ENCODE assay signal across 8 mouse cellular contexts in genomic region chr5:142907803-142908559, GRCm38 (mm10). TPM values are rescaled to one million over a fixed set of nuclear protein-coding genes. Genes with fewer than 3 reads are reported as not detected.
DNase-seq lines count a peak whose midpoint lies in the region; ATAC-seq and TF ChIP-seq lines count a peak whose summit lies in the region.

No protein-coding gene starts in this region.

- peak overlapping the region; percentile 87 for H3K4me2 ChIP-seq in intestine, embryonic 16.5 days (ENCODE audit: low read depth, low read length)
- H3K4me2 ChIP-seq in liver, postnatal 0 days (ENCODE audit: low read depth, low read length): peak overlapping the region; percentile 76

- peak overlapping the region; percentile 88 for H3K9ac ChIP-seq in intestine, embryonic 16.5 days (ENCODE audit: low read depth, low read length)
- peak overlapping the region; percentile 100 for H3K9ac ChIP-seq in liver, postnatal 0 days (replicated peaks)

- H3K27ac ChIP-seq in intestine, embryonic 16.5 days (ENCODE audit: low read length): peak overlapping the region; percentile 100
- H3K27ac ChIP-seq in liver, postnatal 0 days (ENCODE audit: low read depth): peak overlapping the region; percentile 99
- H3K27ac ChIP-seq in spleen, adult 2 months (ENCODE audit: insufficient read depth, low read length): peak overlapping the region; percentile 100

- peak; percentile 45 for DNase-seq in retina, postnatal 1 day
- DNase-seq in retina, embryonic 14.5 days (ENCODE audit: low spot score): no peak
- peak; percentile 75 for DNase-seq in cerebellum, adult 9-10 months
- DNase-seq in gastrocnemius, postnatal 36 days: peak; percentile 66 to 69
- DNase-seq in liver, postnatal 0 days: peak; percentile 71
- DNase-seq in spleen, adult 2 months (ENCODE audit: low read depth in 1 of 2, low spot score in 2 of 2): peak in 1 of 2 experiments; percentile 48
- no peak for DNase-seq in right cerebral cortex, postnatal 36 days (ENCODE audit: low spot score in 2 of 2)

- 58% methylated on average over 5 of the region's 5 CpGs for WGBS in intestine, embryonic 16.5 days
- WGBS in liver, postnatal 0 days (ENCODE audit: insufficient replicate concordance): 52% methylated on average over 5 of the region's 5 CpGs
- WGBS in spleen, adult 2 months: 28% methylated on average over 5 of the region's 5 CpGs

- intact Hi-C loops in gastrocnemius, postnatal 36 days (cut with DNase I): no loop called here

- no peaks in the 10 kb centered on the region for H3K27me3 ChIP-seq in intestine, embryonic 16.5 days (replicated peaks; ENCODE audit: control insufficient read depth, insufficient read depth, low read length)
- no peaks in the 10 kb centered on the region for H3K27me3 ChIP-seq in liver, postnatal 0 days (ENCODE audit: insufficient read depth, low read length)
- H3K27me3 ChIP-seq in spleen, adult 2 months (ENCODE audit: control insufficient read depth, insufficient read depth, low read length): no peaks in the 10 kb centered on the region

- TF ChIP-seq CTCF in liver, postnatal 0 days (IDR thresholded peaks at IDR 0.05; ENCODE audit: low read depth): no peak
- TF ChIP-seq CTCF in spleen, adult 2 months (IDR thresholded peaks at IDR 0.05; ENCODE audit: extremely low read depth, insufficient read depth, insufficient read length, insufficient replicate concordance): no peak

- TF ChIP-seq EP300 in liver, postnatal 0 days (IDR thresholded peaks at IDR 0.05; ENCODE audit: low read depth): peak; percentile 26; the same call in 1 of the 2 replicates

- no peaks in the 10 kb centered on the region for H3K9me3 ChIP-seq in intestine, embryonic 16.5 days (ENCODE audit: control insufficient read depth, low read length)
- no peaks in the 10 kb centered on the region for H3K9me3 ChIP-seq in liver, postnatal 0 days (ENCODE audit: low read length)

- H3K4me1 ChIP-seq in intestine, embryonic 16.5 days (ENCODE audit: control insufficient read depth, insufficient read depth, low read length): peaks cover 55% of the 10 kb centered on the region
- H3K4me1 ChIP-seq in liver, postnatal 0 days (ENCODE audit: insufficient read depth): peaks cover 56% of the 10 kb centered on the region
- peaks cover 37% of the 10 kb centered on the region for H3K4me1 ChIP-seq in spleen, adult 2 months (ENCODE audit: control insufficient read depth, insufficient read depth, insufficient read length)

- H3K36me3 ChIP-seq in intestine, embryonic 16.5 days (ENCODE audit: control insufficient read depth, insufficient read depth, low read length): peaks cover 13% of the 10 kb centered on the region
- peaks cover 23% of the 10 kb centered on the region for H3K36me3 ChIP-seq in liver, postnatal 0 days (replicated peaks; ENCODE audit: insufficient read depth, low read length)
- peaks cover 31% of the 10 kb centered on the region for H3K36me3 ChIP-seq in spleen, adult 2 months (ENCODE audit: control insufficient read depth, insufficient read depth, low read length)

- peak overlapping the region; percentile 83 for H3K4me3 ChIP-seq in intestine, embryonic 16.5 days (ENCODE audit: low read length)
- peak overlapping the region; percentile 98 for H3K4me3 ChIP-seq in liver, postnatal 0 days (ENCODE audit: low read depth, low read length)
- peak overlapping the region; percentile 91 for H3K4me3 ChIP-seq in spleen, adult 2 months (ENCODE audit: extremely low read depth, insufficient read depth, insufficient read length)

- ATAC-seq in intestine, embryonic 16.5 days: no peak
- no peak for ATAC-seq in liver, postnatal 0 days

- peak; percentile 41 for TF ChIP-seq POLR2A in spleen, adult 2 months (IDR thresholded peaks at IDR 0.05; ENCODE audit: low read depth, low read length)

RNA-seq across cellular contexts. Expression of gene Actb, which starts 1.4 kb away (rescaled TPM):
- total RNA-seq in gastrocnemius, postnatal 36 days (2021): 100 to 1,000 TPM; 427 to 440 TPM
- 14,111 and 16,287 TPM in 2 replicates for polyA plus RNA-seq in intestine, embryonic 16.5 days (2015; fragmentation: Nextera tagmentation; extraction: Ambion mirVana)
- 6,710 and 7,738 TPM in 2 replicates for polyA plus RNA-seq in liver, postnatal 0 days (2015; fragmentation: Nextera tagmentation; extraction: Ambion mirVana)
- 6,692 and 9,830 TPM in 2 replicates for polyA plus RNA-seq in spleen, adult 2 months (2012; rRNA removed)

RNA-seq across cellular contexts. Expression of gene Fbxl18, which starts 12.8 kb away (rescaled TPM):
- total RNA-seq in gastrocnemius, postnatal 36 days (2021): 1 to 10 TPM; 5.7 to 6.0 TPM
- 7.7 and 10.3 TPM in 2 replicates for polyA plus RNA-seq in intestine, embryonic 16.5 days (2015; fragmentation: Nextera tagmentation; extraction: Ambion mirVana)
- 1.8 and 3.2 TPM in 2 replicates for polyA plus RNA-seq in liver, postnatal 0 days (2015; fragmentation: Nextera tagmentation; extraction: Ambion mirVana)
- 15.8 and 22.1 TPM in 2 replicates for polyA plus RNA-seq in spleen, adult 2 months (2012; rRNA removed)

RNA-seq across cellular contexts. Expression of gene Fscn1, which starts 52.2 kb away (rescaled TPM):
- 10 to 100 TPM in 1 of 2 experiments, 1 to 10 TPM in 1; 9.8 to 12.0 TPM for total RNA-seq in gastrocnemius, postnatal 36 days (2021)
- 120 and 129 TPM in 2 replicates for polyA plus RNA-seq in intestine, embryonic 16.5 days (2015; fragmentation: Nextera tagmentation; extraction: Ambion mirVana)
- polyA plus RNA-seq in liver, postnatal 0 days (2015; fragmentation: Nextera tagmentation; extraction: Ambion mirVana): 6.9 and 7.3 TPM in 2 replicates
- 33.7 and 59.8 TPM in 2 replicates for polyA plus RNA-seq in spleen, adult 2 months (2012; rRNA removed)

Comparison
In these comparisons a context has a peak if more than half of its experiments do, and no peak if none do; other contexts are left out.
1. DNase-seq: peak in retina, postnatal 1 day (single experiment), cerebellum, adult 9-10 months (single experiment), gastrocnemius, postnatal 36 days (2 of 2) and liver, postnatal 0 days (single experiment); none in retina, embryonic 14.5 days (single experiment) and right cerebral cortex, postnatal 36 days (0 of 2).
2. Peak in every context shown above with its lines, with median percentiles within 50 percentile points of each other: H3K27ac ChIP-seq and H3K4me3 ChIP-seq.